Mouse (Mus musculus) layer of hippocampus, postnatal 14 days (tissue): ENCODE data around the gene Tspear. TPM values are rescaled to one million over a fixed set of nuclear protein-coding genes. Genes with fewer than 3 reads are reported as not detected.

Experiments used
- DNase-seq, 2 experiments: peaks; one replicate each; pipeline ENCODE4 v3.0.0; 2021 to 2022; ENCODE audit warnings: low spot score in 2 of 2, mixed read lengths in 1 of 2
- total RNA-seq, 2 experiments: library from RNA; stranded (reverse); gene quantifications; 2 replicates each; pipeline ENCODE4 v1.2.3; 2021

Gene Tspear
- total RNA-seq, 2 experiments from 2014 or later = 0.14 TPM; not detected in 1

DNA sequence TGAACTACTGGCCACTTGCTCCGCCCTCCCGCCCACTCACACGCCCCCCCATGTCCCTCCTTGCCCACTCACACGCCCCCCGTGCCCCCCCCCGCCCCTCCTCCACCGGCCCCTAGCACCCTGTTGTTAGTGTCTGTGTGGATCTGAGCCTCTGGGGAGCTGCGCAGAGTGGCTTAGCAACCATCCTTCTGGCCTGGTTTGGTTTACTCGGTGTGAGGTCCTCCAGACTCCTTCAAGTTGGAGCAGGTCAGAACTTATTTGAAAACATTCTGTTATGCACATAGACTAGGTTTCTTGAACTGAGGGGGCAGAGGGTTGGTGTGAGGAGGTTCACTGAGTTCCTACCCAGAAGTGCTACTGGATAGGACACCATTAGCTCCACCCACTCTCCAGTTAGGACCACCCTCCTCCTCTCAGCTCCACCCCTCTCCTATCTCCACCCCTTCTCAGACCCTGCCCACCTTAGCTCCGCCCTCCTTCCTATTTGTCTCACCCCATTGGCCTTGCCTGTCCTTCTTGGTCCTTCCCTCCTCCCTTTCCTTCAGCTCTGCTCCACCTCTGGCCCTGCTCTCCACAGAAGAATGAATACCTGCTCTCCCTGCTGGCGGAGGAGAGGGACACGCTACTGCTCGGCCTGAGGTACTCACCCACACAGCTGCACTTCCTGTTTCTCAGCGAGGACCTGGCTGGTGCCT, 177.8 kb downstream of the Tspear start:
- no peak for DNase-seq

DNA sequence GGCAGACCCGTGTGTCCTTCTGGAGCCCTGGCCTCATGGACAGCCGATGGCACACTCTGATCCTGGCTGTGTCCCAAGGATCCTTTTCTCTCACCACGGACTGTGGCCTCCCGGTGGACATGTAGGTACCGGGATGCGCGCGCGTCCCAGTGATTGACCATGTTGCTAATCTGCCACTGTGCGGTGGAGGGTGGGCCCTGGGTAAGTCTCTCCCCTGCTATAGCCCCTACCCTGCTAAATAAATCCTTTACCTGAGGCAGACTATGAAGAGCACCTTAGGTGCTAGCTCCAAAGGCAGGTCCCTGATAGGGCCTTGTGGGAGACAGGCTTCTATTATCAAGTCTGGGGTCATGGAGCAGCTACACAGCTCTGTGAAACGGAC, 178.4 kb downstream of the Tspear start:
- DNase-seq = no peak

DNA sequence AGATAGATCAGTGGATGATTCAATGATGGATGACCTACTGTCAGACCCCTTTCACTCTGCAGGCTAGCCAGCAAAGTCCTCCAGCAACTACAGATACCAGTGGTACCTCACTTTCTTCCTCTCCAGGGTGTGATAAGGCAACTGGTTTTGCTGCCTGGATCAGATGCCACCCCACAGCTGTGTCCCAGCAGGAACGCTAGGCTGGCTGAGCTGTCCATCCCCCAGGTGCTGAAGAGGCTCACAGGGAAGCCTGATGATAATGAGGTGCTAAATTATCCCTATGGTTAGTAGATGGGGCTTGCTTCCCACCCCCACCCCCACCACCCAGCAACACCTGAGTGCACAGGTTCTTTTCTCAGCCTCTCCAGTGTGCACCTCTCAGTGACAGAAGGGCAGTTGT, 181.2 kb downstream of the Tspear start:
- DNase-seq = no peak

DNA sequence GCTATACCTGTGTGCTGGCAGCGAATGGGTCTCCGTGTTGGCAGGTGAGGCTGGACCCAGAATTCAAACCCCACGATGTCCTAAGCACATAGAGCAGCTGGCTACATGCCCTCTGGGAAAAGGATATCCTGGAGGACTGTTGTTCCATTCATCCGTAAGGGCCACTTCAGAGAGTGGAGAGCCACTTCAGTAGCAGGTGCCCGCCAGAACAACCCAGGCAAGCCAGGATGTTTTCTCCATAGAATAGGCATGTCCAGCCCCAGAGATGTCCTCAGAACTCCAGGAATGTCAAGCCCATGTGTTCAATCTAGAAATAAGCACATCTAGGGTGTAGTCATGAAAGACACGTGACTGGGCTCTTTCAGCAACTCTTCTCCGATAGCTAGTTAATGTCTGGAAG, 183.3 kb downstream of the Tspear start:
- DNase-seq = no peak

DNA sequence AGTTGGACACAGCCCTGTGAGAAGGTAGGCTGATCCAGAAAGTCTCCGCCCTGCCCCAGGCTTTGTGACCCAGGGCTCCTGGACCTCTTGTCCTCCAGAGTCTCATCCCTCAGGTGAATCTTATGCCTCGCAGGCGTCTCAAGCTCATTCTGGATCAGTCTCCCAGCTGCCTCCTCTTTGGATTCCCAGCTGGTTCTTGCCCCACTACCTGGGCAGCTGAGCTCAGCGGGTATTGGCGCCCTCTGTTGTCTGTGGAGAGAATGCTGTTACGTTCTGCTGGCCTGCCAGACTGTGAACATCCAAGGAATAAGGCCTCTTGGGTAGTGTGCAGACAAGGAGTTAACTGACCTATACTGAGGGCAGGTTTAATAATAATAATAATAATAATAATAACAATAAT, 192.6 kb downstream of the Tspear start:
- peak in 1 of 2 experiments; percentile 24 for DNase-seq

DNA sequence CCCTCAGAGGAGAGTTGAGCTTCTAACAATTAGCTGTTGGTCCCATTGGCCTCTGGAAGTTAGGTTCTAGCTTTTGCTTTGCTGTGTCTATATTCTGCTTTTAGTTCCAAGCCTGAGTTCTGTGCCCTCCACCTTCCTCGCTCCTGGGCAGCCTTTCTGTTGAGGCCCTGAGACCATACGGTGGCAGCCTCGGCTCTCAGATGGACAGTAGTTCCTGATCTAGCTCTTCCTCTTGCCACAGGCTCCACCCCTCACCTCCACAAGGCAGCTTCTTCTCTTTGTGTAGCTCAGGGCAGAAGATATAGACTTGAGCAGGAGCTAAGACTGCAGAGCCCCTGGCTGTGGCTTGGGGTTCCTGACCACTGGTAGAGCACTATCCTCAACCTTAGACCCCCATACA, 193.9 kb downstream of the Tspear start:
- no peak for DNase-seq

DNA sequence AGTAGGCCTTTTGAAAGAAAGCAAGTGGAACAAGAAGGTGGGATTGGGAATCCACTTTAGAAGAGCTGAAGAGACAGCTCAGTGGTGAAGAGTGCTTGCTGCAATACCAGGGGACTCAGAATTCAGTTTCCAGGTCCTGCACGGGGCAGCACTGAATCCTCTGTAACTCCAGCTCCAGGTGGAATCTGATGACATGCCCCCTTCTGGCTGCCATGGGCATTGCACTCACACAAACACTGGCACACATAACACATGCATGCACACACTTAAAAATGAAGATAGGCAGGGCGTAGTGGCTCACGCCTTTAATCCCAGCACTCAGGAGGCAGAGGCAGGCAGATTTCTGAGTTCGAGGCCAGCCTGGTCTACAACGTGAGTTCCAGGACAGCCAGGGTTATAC, 196.2 kb downstream of the Tspear start:
- no peak for DNase-seq

DNA sequence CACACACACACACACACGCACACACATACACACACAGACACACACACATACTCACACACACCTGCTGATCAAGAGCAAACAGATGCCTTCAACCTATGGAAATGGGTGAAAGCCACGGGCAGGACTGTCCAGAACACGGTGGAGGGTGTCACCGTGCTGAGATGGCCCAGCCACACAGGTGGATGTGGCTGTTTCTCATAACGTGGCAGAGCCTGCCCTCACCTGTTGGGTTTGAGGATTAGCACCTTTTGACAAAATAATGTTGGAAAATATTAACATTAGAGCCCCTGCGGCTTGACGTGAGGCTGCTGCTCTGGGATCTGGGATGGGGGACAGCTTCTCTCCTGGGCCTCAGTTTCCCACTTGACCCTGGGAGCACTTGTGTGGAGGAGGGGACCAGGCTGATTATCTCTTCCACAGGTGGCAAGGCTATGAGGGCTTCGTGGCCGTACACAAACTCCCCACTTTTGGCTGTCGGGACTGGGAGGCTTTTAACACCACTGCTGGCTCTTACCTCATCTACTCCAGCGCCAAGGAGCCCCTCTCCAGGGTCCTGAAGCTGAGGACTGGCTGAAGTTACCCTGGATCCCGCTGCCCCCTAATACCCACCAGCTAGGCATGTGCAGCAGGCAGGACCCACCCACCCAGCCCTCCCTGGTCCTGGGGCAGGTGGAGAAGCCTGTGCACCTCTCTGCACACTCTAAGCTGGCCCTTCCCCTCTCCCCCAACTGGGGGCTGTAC, 199.8 kb downstream of the Tspear start:
- DNase-seq = no peak

DNA sequence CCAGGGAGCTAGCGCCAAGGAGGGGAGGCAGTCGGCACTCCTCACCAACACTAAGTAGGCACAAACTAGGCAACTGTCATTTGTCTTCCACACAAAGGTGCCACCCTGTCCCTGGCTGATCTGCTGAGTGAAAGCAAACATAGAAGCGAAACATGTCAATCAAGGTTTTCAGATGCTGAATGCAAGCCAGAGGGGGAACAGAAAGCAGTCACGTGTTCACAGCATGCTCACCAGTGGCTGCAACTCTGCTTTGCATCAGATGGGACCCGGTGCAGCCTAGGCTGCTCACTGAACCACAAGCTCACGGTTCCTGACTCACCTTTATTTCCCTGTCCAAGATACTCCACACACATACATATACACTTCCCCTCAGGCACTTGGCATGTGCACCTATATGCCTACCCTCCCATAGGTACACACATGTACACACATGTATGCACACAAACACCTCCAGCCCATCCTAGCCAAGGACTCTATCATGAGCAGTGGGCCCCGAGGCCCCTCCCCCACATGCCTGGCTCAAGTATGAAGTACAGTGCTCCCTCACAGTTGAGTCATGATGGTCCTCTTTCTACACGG, 204.7 kb downstream of the Tspear start:
- DNase-seq = no peak

DNA sequence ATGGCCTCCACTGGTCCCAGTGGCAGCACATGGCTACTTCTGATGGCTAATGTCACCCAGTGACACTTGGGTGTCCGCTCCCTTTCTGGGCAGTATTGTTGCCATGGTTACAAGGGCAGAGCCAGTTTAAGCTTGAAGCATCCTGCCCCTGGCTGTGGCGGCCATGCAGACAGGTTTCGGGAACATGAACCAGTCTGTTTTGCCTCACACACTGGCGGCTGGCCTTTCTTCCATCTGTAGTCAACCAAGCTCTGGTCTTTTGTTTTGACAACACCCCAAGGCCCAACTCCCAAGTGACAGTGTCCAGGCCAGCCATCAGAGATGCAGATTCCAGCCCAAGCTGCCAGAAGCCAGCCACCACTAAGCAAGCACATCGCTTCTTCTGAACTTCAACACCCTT, 209.2 kb downstream of the Tspear start:
- DNase-seq = no peak

DNA sequence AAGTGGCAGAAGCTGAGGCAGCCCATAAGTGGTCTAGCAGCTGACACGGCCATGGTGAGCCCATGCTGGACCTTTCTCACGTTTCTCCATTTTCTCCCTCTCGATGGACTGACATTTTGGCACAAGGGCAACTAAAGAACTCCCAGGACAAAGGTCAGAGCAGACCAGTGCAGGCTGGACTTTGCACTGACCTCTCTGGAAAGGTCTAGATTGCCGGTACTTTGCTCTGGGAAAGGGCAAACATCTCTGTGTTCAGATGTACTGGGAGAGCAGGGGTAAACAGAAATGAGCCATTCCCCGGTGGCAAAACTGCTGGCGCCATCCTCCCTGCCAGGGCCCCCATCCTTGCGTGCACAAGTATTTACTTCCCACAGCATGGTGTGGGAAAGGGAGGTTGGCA, 213.8 kb downstream of the Tspear start:
- DNase-seq = no peak

DNA sequence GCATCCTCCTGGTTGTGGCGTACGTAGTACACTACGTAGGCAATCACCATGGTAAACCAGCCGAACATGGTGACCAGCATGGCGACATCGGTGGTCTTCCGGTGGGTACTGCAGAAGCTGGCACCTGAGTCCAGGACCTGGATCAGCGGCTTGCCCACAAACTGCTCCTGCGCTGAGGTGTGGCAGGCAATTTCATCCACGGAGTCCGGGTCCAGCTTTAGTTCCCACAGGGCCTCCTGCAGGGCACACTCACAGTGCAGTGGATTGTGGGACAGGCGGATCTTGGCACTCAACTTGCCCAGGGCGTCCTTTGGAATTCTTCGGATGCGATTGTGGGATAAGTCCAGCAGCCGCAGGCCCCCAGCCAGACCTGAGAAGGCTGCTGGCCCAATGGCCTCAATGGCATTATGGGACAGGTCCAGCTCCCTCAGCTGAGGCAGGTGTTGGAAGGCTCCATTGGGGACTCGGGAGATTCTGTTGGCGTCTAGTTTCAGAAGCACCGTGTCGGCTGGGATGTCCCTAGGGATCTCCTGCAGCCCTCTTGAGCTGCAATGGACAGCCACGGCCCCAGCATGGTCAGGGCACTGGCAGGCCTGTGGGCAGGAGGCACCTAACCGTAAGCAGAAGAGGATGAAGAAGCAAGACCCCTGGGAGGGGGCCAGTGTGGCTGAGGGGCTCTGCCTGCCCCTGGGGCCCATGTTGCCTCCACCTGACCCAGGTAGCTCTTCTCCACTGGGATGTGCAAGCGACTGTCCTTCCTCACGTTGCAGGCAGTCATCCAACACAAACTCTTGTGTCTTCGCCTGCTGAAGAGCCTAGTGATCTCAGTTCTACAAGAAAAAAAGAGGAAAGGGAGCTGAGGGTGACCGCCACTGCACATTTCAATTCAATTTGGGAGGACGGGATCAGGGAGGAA, 214.8 kb downstream of the Tspear start:
- DNase-seq = no peak

DNA sequence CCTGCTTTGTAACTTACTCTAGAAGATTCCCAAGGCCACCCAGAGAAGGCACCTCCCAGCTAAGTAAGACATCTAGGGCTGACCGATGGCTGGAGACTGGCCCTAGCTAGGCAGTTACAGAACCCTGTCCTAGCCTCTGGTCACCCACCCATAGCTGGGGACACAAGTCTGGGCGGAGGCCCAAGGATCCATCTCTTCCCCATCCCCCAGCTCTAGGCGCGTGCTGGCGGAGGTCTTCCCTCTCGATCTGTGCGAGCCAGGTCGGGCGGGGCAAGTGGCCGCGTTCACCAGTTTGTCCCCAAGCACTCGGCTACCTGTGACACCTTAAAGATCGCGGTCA, 215.5 kb downstream of the Tspear start:
- DNase-seq = no peak

DNA sequence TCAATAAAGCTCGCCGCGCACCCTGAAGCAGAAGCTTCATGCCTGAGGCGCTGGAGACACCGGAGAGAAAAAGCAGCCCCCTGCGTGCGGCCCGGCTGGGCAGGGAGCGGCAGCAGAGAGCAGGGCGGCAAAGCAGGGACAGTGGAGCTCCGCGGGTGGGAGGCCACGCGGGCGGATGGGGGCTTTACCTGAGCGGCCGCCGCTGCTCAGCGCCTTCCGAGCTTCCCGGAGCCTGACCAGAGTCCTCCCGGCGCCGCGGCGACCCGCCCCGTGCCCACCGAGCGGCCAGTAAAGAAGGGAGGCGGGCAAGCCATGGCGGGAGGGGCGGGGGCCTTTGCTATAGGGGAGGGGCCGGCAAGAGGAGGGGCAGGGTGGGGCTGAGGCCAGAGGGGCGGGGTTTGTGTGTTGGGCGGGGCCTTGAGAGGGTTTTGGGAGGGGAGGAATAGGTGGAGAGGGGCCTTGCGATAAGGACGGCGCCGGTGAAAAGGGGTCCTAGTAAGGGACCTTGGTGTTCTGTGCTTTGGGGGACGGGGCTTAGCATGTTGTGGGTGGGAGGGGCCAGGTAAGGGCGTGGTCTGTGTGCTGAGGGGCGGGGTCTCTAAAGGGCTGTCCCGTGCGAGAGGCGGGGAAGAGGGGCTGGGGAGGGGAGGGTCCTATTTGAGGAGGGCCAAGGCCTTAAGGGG, 216.0 kb downstream of the Tspear start, which contains the start of gene Lrrc3:
TSS of gene Lrrc3 (minus strand) at position 326 of the 683 bp plus-strand sequence.
- peak; percentile 54 to 65 for DNase-seq

DNA sequence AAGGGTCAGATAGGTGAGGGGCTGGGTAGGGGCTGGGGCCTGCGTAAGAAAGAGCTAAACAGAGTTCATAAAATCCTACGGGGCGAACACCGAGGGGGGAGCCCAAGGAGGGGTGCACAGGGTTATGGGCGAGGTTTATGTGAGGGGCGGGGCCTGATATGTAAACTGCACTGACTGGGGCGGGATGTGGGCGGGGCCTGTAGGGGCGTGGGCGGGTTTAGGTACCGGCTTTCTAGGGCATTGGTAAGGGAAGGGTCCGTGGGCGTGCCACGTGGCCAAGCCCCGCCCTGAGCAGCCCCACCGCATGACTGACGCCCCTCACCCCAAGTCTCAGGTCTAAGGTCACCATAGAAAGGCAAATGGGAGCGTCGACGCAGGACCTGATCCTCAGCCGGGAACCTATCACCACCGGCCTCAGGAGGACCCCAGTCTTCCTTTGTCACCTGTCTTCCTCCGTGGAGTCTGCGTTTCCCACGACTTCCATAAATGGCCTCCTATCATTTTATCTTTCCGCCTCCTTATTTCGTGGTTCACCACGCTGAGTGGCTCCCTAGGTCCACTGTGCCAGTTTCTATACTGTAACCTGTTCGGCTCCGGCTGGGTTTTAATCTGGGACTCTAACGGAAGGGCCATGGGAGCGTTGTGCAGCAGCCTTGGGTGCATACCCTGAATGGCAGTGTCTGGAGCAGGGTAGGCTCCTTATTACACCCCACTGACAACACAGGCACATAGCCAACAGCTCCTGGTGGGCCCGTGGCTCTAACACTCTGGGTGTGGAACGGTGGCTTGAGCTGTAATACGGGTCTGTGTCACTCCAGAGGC, 216.7 kb downstream of the Tspear start:
- peak; percentile 64 to 69 for DNase-seq

DNA sequence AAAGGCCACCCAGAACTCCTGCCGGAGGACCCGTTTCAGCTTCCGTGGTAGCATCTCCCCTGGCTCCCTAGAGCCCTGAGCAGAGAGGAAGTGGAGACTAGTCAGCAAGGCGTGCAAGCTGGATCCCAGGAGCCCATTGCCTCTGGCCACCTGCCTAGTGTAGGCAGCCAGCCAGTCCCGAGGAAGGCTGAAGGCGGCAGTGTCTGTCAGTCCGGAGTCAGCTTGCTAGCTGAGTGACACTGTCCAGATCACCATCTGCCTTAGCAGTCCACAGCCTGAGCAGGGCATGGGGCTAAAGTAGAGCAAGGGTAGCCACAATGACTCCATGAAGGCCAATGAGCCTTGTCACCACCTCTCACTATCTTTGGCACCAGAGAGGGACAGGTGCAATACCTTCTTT, 226.2 kb downstream of the Tspear start:
- no peak for DNase-seq

DNA sequence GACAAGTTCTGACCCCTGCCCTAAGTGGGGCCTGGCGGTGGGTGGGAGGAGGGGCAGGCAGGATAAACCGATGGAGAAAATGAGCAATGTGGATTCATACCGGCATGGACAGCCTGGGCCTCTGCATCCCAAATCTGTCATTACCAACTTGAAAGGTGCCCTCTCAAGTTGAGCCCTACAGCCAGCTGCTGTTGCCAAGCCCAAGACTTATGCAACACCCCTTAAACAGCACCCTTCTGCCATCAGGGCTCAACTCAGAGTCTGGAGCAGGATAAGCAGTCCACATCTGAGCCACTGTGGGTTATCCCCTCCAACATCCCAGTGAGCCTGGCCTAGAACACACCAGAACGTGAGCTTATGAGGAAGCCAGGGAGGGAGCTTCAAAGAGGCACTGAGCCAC, 226.9 kb downstream of the Tspear start:
- no peak for DNase-seq

DNA sequence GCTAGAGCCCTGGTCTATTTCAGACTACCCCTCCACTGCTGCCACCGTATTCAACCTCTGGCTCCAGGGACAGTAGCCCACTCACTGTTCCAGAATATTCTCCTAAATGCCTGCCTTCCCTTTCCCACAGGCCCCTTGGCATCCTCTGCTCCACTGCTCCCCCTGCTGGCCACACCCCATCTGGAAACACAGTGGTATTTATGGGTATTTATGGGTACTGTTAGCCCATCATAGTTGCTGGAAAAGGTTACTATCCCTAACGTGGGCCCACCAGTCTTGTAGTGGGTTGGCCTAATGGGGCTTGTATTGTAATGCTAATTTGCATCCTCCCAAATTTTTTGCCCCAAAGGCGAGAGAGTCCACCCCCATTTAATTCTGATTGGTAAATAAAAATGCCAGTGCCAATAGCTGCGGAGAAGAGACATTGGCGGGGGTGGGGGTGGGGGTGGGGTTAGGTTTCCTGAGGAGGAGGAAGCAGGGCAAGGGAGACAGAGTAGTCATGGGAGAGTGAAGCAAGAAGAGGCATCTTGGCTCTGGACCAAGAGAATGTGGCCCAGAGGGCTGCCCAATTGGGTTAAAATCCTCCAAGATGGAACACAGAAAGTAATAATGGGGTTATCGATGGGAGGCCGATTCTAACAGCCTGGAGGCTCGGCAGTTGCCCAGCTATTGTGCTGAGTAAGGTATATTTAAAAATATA, 230.4 kb downstream of the Tspear start:
- DNase-seq = peak in 1 of 2 experiments; percentile 31

DNA sequence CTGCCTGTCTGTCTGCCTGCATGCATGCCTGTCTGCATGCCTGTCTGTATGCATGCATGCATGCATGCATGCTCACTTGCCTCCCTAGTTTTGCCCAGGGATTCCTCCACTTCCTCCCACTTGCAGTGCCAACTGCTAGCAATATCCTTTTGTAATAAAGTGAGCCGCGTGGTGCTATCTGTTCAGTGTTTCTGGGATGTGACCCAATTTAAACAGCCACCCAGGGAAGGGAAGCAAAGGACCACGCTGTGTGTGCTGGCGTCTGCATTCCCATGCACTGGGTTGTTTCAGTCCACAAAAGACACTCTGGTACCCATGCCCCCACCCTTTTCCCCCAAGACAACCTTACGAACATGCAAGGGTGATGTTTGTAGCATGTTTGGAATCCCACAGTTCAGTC, 234.6 kb downstream of the Tspear start:
- peak; percentile 16 to 61 for DNase-seq
